Mouse (Mus musculus): ENCODE measurements at regions not wholly inside any gene's neighbourhood (a gene's known extent, or its start where the extent isn't known, plus 50 kb on each side); places are given as distances from the start of the nearest gene placed in this dataset.

DNA sequence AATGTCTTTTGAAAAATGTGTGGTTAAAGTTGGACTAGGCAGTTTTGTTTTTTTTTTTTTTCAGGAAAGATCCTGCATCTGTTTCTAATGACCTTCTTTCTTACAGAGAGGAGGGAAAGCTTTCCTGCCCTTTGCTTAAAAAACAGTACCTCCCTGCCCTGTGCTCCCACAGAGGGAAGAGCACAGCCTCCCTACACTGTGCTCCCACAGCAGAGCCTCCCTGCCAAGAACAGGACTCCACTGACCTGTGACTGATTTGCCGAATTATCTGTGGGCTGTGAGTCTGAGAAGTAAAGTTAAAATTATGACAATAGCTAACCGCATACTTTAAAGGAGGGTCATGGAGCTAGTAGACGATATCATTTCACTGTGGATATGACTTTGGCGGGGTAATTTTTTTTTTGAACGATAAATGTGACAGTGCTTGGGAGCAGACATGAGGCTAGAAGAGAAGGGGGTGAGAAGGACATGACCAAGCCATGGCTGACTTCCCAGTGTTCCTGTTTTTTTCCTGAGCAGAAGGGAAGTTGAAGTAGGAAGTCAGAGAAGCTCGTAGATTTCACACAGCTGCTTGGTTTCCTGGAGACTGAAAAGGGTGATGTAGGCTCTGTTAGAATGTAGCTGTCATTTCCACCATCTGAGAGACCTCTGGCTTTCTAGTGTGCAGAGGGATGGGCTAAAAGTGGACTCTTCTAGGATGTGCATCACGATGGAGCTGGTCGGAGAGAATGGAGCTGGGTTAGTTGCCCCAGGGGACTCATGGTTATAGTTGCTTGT lies 226.2 kb downstream of the Etaa1 start:
- no peak overlapping the region for H3K27ac ChIP-seq (replicated peaks; ENCODE audit: low read depth, low read length)
- H3K4me2 ChIP-seq (ENCODE audit: low read depth, severe bottlenecking), result no peak overlapping the region
- no peaks in the 10 kb centered on the region for H3K27me3 ChIP-seq (ENCODE audit: control insufficient read depth, insufficient read depth, low read length)
- ATAC-seq (ENCODE audit: insufficient number of reproducible peaks, low FRiP score, low TSS enrichment, low read depth), result no peak
- no peak overlapping the region for H3K9ac ChIP-seq (ENCODE audit: low read length)
- no peaks in the 10 kb centered on the region for H3K4me1 ChIP-seq (ENCODE audit: control insufficient read depth, insufficient read depth, low read length)
- H3K36me3 ChIP-seq (ENCODE audit: control insufficient read depth, insufficient read depth, low read length), result no peaks in the 10 kb centered on the region
- H3K4me3 ChIP-seq (ENCODE audit: low read depth, low read length), result no peak overlapping the region
- H3K9me3 ChIP-seq (ENCODE audit: control insufficient read depth, low read length), result no peaks in the 10 kb centered on the region
- no peak for DNase-seq (ENCODE audit: low spot score)
- WGBS, result 74% methylated on average over 8 of the region's 8 CpGs

DNA sequence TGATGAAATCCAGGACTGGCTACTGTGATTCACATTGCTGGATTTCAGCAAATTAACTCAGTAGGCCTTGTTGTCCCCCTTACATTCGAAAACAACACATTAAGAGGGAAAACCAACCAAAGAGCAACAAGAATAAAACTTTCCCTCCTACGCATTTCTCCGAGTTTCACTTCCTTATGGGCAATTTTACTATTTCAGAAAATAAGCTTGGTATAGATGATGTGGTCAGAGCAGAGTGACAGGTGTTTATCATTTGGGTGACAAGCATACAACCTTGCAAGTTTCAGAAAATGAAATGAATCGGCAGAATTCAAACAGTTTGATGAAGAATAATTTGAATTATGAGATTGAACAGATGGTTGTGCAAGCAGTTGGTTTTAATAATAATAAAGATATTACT lies 220.6 kb downstream of the Etaa1 start:
- Histone ChIP-seq H3K36me3 (ENCODE audit: control insufficient read depth, insufficient read depth, low read length) (no peaks in the 10 kb centered on the region), H3K9me3 (ENCODE audit: control insufficient read depth, low read length) (no peaks in the 10 kb centered on the region), H3K27me3 (ENCODE audit: control insufficient read depth, insufficient read depth, low read length) (no peaks in the 10 kb centered on the region), H3K4me3 (ENCODE audit: low read depth, low read length) (no peak overlapping the region), H3K9ac (ENCODE audit: low read length) (no peak overlapping the region), H3K4me2 (ENCODE audit: low read depth, severe bottlenecking) (no peak overlapping the region), H3K27ac (replicated peaks; ENCODE audit: low read depth, low read length) (no peak overlapping the region), H3K4me1 (ENCODE audit: control insufficient read depth, insufficient read depth, low read length) (no peaks in the 10 kb centered on the region)
- 92% methylated on average over 4 of the region's 4 CpGs for WGBS
- ATAC-seq (ENCODE audit: insufficient number of reproducible peaks, low FRiP score, low TSS enrichment, low read depth) (no peak), DNase-seq (ENCODE audit: low spot score) (no peak)

DNA sequence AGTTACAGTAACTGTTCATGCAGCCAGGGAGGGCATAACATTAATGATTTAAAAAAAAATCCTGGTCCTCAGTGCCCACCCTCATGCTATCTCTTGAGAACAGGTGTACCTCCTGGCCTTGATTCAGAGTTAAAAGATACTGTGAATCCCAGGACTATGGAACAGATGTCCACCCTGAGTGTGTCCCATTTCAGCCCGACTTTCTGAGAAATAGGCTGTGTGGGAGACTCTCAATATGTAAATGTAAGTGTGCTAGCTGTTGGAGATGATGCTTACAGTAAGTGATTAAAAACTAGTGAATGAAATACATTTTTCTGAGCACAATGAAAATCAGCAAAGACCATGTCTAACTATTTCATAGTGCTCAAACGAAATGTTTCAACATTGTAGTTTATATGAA lies 219.2 kb downstream of the Etaa1 start:
- no peaks in the 10 kb centered on the region for H3K4me1 ChIP-seq (ENCODE audit: control insufficient read depth, insufficient read depth, low read length)
- no peak overlapping the region for H3K4me2 ChIP-seq (ENCODE audit: low read depth, severe bottlenecking)
- WGBS, result 83% methylated on average over 2 of the region's 2 CpGs
- no peak overlapping the region for H3K27ac ChIP-seq (replicated peaks; ENCODE audit: low read depth, low read length)
- no peak overlapping the region for H3K4me3 ChIP-seq (ENCODE audit: low read depth, low read length)
- H3K36me3 ChIP-seq (ENCODE audit: control insufficient read depth, insufficient read depth, low read length), result no peaks in the 10 kb centered on the region
- DNase-seq (ENCODE audit: low spot score), result no peak
- H3K9me3 ChIP-seq (ENCODE audit: control insufficient read depth, low read length), result no peaks in the 10 kb centered on the region
- H3K27me3 ChIP-seq (ENCODE audit: control insufficient read depth, insufficient read depth, low read length), result no peaks in the 10 kb centered on the region
- no peak overlapping the region for H3K9ac ChIP-seq (ENCODE audit: low read length)
- ATAC-seq (ENCODE audit: insufficient number of reproducible peaks, low FRiP score, low TSS enrichment, low read depth), result no peak

DNA sequence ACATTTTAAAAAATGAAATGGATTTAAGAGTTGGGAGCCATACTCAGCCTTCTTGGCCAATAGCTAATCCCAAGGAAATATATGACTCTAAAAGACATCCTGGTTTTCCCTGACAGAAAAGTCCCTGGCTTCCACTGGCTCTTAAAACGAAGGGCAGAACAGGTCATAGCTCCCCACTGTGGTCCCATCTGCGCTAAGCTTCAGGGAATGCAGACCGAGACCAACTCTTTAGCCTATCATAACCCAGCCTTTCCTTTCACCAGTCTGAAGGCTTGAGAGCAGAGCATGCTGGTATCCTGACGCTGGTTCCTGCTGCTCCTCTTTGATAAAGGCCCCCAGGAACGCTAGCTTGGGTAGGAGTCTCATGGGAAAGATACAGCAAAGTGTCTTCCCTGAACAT lies 214.8 kb downstream of the Etaa1 start:
- no peak overlapping the region for H3K4me2 ChIP-seq (ENCODE audit: low read depth, severe bottlenecking)
- no peak for ATAC-seq (ENCODE audit: insufficient number of reproducible peaks, low FRiP score, low TSS enrichment, low read depth)
- no peaks in the 10 kb centered on the region for H3K27me3 ChIP-seq (ENCODE audit: control insufficient read depth, insufficient read depth, low read length)
- no peaks in the 10 kb centered on the region for H3K36me3 ChIP-seq (ENCODE audit: control insufficient read depth, insufficient read depth, low read length)
- H3K4me3 ChIP-seq (ENCODE audit: low read depth, low read length), result no peak overlapping the region
- no peaks in the 10 kb centered on the region for H3K4me1 ChIP-seq (ENCODE audit: control insufficient read depth, insufficient read depth, low read length)
- WGBS, result 56% methylated on average over 5 of the region's 5 CpGs
- DNase-seq (ENCODE audit: low spot score), result no peak
- H3K9ac ChIP-seq (ENCODE audit: low read length), result no peak overlapping the region
- H3K27ac ChIP-seq (replicated peaks; ENCODE audit: low read depth, low read length), result no peak overlapping the region
- H3K9me3 ChIP-seq (ENCODE audit: control insufficient read depth, low read length), result no peaks in the 10 kb centered on the region

DNA sequence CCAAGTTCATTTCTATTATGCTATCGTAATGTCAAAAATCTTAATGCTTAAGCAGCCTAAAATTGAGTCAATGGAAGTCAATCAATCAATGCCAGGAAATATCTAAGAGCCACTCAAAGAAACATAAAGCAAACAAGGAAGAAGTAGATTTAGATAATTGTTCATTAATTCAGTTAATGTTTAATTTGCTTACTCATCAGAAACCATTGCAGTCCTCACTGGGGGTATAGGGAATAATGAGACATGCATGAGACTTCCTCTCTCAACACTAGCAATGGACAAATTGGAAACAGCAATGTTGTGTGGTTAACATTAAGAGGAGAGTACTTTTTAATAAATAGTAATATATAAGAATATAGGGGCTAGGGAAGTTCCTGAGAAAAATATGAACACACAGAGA lies 209.9 kb downstream of the Etaa1 start:
- H3K4me3 ChIP-seq (ENCODE audit: low read depth, low read length), result no peak overlapping the region
- H3K9ac ChIP-seq (ENCODE audit: low read length), result no peak overlapping the region
- H3K9me3 ChIP-seq (ENCODE audit: control insufficient read depth, low read length), result no peaks in the 10 kb centered on the region
- no peak overlapping the region for H3K27ac ChIP-seq (replicated peaks; ENCODE audit: low read depth, low read length)
- H3K36me3 ChIP-seq (ENCODE audit: control insufficient read depth, insufficient read depth, low read length), result no peaks in the 10 kb centered on the region
- H3K27me3 ChIP-seq (ENCODE audit: control insufficient read depth, insufficient read depth, low read length), result no peaks in the 10 kb centered on the region
- ATAC-seq (ENCODE audit: insufficient number of reproducible peaks, low FRiP score, low TSS enrichment, low read depth), result no peak
- H3K4me1 ChIP-seq (ENCODE audit: control insufficient read depth, insufficient read depth, low read length), result no peaks in the 10 kb centered on the region
- WGBS, result 98% methylated on average over 1 of the region's 1 CpGs
- no peak for DNase-seq (ENCODE audit: low spot score)
- H3K4me2 ChIP-seq (ENCODE audit: low read depth, severe bottlenecking), result no peak overlapping the region

DNA sequence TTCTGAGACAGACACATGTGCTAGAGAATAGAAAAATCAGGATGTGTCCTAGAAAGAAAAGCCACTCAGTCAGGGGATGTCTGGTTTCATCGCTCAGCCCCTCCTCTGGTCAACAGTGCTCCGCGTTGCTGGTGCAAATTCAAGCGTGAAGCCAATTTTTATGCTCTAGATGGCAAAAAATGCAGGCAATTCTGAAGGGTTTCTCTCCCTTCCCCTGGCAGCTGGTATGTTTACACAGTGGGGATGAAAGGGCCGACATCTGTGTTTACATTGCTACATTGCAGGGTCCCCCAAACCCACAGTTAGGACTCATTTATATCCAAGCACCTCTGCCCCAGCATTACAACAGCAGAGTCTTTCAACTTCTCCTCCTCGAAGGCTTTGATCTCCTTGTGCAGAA lies 203.3 kb downstream of the Etaa1 start:
- no peak for DNase-seq (ENCODE audit: low spot score)
- H3K27me3 ChIP-seq (ENCODE audit: control insufficient read depth, insufficient read depth, low read length), result no peaks in the 10 kb centered on the region
- no peaks in the 10 kb centered on the region for H3K9me3 ChIP-seq (ENCODE audit: control insufficient read depth, low read length)
- H3K4me2 ChIP-seq (ENCODE audit: low read depth, severe bottlenecking), result no peak overlapping the region
- no peak for ATAC-seq (ENCODE audit: insufficient number of reproducible peaks, low FRiP score, low TSS enrichment, low read depth)
- no peaks in the 10 kb centered on the region for H3K36me3 ChIP-seq (ENCODE audit: control insufficient read depth, insufficient read depth, low read length)
- 0 out of 2 replicates have a peak, but pooled peaks cover 2% of the 10 kb centered on the region for H3K4me1 ChIP-seq (ENCODE audit: control insufficient read depth, insufficient read depth, low read length)
- no peak overlapping the region for H3K4me3 ChIP-seq (ENCODE audit: low read depth, low read length)
- no peak overlapping the region for H3K27ac ChIP-seq (replicated peaks; ENCODE audit: low read depth, low read length)
- WGBS, result 19% methylated on average over 6 of the region's 6 CpGs
- no peak overlapping the region for H3K9ac ChIP-seq (ENCODE audit: low read length)

DNA sequence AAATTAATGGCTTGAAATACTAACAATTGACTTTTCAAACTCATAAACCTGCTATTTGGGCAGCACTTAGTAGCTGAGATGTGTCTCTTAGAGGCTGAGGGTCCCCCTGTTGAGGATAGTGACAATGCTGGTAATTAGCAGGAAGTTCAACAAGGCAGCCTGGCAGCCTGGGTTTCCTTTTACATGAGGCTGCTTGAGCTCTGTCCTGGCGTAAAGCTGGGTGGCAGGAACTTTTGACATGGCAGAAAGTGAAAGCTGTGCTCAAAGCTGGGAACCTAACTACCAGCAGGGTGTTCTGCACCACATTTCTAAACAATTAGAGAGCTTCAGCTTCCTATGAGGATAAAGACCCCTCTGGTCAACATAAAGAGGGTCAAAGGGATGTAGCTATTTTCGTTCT lies 194.5 kb downstream of the Etaa1 start:
- no peaks in the 10 kb centered on the region for H3K36me3 ChIP-seq (ENCODE audit: control insufficient read depth, insufficient read depth, low read length)
- no peaks in the 10 kb centered on the region for H3K9me3 ChIP-seq (ENCODE audit: control insufficient read depth, low read length)
- WGBS, result 57% methylated on average over 2 of the region's 2 CpGs
- ATAC-seq (ENCODE audit: insufficient number of reproducible peaks, low FRiP score, low TSS enrichment, low read depth) (no peak), DNase-seq (ENCODE audit: low spot score) (no peak)
- no peak overlapping the region for H3K4me3 ChIP-seq (ENCODE audit: low read depth, low read length)
- H3K4me1 ChIP-seq (ENCODE audit: control insufficient read depth, insufficient read depth, low read length), result no peaks in the 10 kb centered on the region
- no peak overlapping the region for H3K9ac ChIP-seq (ENCODE audit: low read length)
- no peaks in the 10 kb centered on the region for H3K27me3 ChIP-seq (ENCODE audit: control insufficient read depth, insufficient read depth, low read length)
- no peak overlapping the region for H3K27ac ChIP-seq (replicated peaks; ENCODE audit: low read depth, low read length)
- no peak overlapping the region for H3K4me2 ChIP-seq (ENCODE audit: low read depth, severe bottlenecking)

DNA sequence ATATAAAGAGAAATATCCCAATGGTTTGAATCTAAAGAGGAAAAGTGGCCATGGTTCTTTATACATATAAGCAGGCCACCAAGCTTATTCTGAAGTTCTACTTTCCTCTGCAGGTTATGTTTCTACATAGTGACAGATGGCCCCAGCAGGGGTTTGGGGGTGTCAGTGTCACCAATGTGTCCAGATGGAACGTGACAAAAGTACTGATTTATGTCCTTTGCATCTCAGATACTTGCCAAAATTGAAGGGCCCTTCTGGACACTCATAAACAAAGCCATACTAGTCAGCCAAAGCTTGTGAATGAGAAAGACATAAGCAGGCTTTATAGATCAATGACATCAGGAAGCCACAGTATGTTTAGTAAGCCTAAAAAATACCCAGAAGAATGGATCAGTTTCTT lies 190.3 kb downstream of the Etaa1 start:
- H3K4me2 ChIP-seq (ENCODE audit: low read depth, severe bottlenecking), result no peak overlapping the region
- no peak for DNase-seq (ENCODE audit: low spot score)
- H3K27me3 ChIP-seq (ENCODE audit: control insufficient read depth, insufficient read depth, low read length), result no peaks in the 10 kb centered on the region
- H3K9me3 ChIP-seq (ENCODE audit: control insufficient read depth, low read length), result no peaks in the 10 kb centered on the region
- H3K4me1 ChIP-seq (ENCODE audit: control insufficient read depth, insufficient read depth, low read length), result no peaks in the 10 kb centered on the region
- no peak for ATAC-seq (ENCODE audit: insufficient number of reproducible peaks, low FRiP score, low TSS enrichment, low read depth)
- H3K9ac ChIP-seq (ENCODE audit: low read length), result no peak overlapping the region
- no peak overlapping the region for H3K27ac ChIP-seq (replicated peaks; ENCODE audit: low read depth, low read length)
- no peak overlapping the region for H3K4me3 ChIP-seq (ENCODE audit: low read depth, low read length)
- WGBS, result 58% methylated on average over 1 of the region's 1 CpGs
- no peaks in the 10 kb centered on the region for H3K36me3 ChIP-seq (ENCODE audit: control insufficient read depth, insufficient read depth, low read length)

DNA sequence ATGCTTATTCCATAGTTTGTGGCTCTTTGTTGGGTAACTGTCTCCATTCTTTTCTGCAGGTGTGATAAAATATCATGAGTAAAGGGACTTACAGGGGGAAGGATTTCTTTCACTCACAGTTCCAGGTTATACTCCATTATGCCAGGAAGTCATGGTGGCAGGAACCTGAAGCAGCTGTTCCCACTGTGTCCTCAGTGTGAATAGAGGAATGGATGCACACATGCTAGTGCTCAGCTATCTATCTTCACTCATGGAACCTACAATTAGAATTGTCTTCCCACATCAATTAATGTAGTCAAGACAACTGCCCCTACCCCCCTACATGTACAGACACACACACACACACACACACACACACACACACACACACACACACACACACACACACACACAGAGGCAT lies 189.5 kb downstream of the Etaa1 start:
- H3K9me3 ChIP-seq (ENCODE audit: control insufficient read depth, low read length), result no peaks in the 10 kb centered on the region
- no peak overlapping the region for H3K27ac ChIP-seq (replicated peaks; ENCODE audit: low read depth, low read length)
- H3K27me3 ChIP-seq (ENCODE audit: control insufficient read depth, insufficient read depth, low read length), result no peaks in the 10 kb centered on the region
- H3K4me3 ChIP-seq (ENCODE audit: low read depth, low read length), result no peak overlapping the region
- H3K4me1 ChIP-seq (ENCODE audit: control insufficient read depth, insufficient read depth, low read length), result no peaks in the 10 kb centered on the region
- DNase-seq (ENCODE audit: low spot score), result no peak
- no peaks in the 10 kb centered on the region for H3K36me3 ChIP-seq (ENCODE audit: control insufficient read depth, insufficient read depth, low read length)
- no peak overlapping the region for H3K4me2 ChIP-seq (ENCODE audit: low read depth, severe bottlenecking)
- H3K9ac ChIP-seq (ENCODE audit: low read length), result no peak overlapping the region
- no peak for ATAC-seq (ENCODE audit: insufficient number of reproducible peaks, low FRiP score, low TSS enrichment, low read depth)
